Comparison of ENCODE assay signal across 10 mouse cellular contexts in the genomic region with DNA sequence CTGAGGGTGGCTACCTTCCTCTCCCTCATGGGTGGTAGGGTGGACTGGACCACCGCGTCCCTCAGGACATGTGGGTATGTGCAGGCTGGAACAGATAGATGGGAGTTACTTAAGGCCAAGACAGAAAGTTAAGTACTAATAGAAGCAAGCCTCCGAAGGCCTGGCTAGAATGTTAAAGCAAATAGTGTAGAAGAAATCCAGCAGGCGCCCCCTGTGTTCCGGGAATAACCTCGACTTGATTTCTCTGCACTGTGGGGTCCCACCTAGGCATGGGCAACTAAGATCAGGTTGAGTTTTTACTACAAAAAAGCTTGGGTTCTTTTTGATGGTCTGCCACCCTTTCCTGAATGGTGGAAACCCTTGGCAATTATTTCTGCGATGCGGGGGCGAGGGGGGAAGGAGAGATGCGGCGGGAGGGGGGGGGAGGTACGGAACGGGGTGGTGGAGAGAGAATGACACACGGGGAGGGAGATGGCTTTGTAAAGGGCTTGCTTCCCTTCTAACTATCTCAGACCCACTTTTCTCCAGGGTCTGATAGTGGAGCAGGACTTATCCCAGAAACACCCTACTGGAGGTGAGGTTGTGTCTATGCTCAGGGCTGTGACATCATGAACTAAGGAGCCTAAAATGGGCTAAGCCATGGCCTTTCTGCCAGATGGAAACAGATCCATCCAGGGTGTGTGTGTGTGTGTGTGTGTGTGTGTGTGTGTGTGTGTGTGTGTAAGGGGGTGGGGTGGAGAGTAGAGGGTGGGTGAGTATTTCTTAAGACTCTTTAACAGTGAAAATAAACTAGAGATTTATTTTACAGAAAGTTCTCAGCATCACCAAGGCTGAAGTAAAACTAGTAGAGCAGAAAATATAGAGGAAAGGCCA. TPM values are rescaled to one million over a fixed set of nuclear protein-coding genes. Genes with fewer than 3 reads are reported as not detected.
DNase-seq lines count a peak whose midpoint lies in the region; ATAC-seq and TF ChIP-seq lines count a peak whose summit lies in the region.
"Had no signal": no experiment of that assay in that cellular context is flagged by ENCODE, and none has a peak within 500 bp of the region (broad histone marks: within the 10 kb centered on the region; RNA-seq: fewer than 3 reads in every experiment).

No protein-coding gene starts in this region.

- no peak overlapping the region for H3K4me3 ChIP-seq in heart, postnatal 0 days (ENCODE audit: low read depth, low read length)
- H3K4me3 ChIP-seq in forebrain, embryonic 12.5 days (replicated peaks): no peak overlapping the region
- peak overlapping the region; percentile 20; the same call in 1 of the 2 replicates for H3K4me3 ChIP-seq in midbrain, embryonic 10.5 days
- H3K4me3 ChIP-seq: erythroblast, embryonic 14.5 days had no signal

- TF ChIP-seq CTCF in heart, postnatal 0 days (IDR thresholded peaks at IDR 0.05; ENCODE audit: low read depth): no peak

- no peak for TF ChIP-seq EP300 in heart, postnatal 0 days (IDR thresholded peaks at IDR 0.05; ENCODE audit: low read depth)

- H3K27me3 ChIP-seq in heart, postnatal 0 days (ENCODE audit: control insufficient read depth, insufficient read depth, low read length): no peaks in the 10 kb centered on the region
- no peaks in the 10 kb centered on the region for H3K27me3 ChIP-seq in forebrain, embryonic 12.5 days
- peaks cover 9% of the 10 kb centered on the region; the same call in 1 of the 2 replicates for H3K27me3 ChIP-seq in midbrain, embryonic 10.5 days (ENCODE audit: low read depth, poor library complexity, severe bottlenecking)
- H3K27me3 ChIP-seq: CH12.LX had no signal

- no peak overlapping the region for H3K9ac ChIP-seq in heart, postnatal 0 days (replicated peaks; ENCODE audit: low read depth, low read length)
- 0 out of 2 replicates have a peak overlapping the region, but pooled peaks have one; percentile 7 for H3K9ac ChIP-seq in forebrain, embryonic 12.5 days

- no peak for DNase-seq in heart, postnatal 0 days (ENCODE audit: low spot score)
- no peak for DNase-seq in heart, adult 9 months (ENCODE audit: low spot score in 2 of 2)
- peak; percentile 43 for DNase-seq in cerebellum, adult 9-10 months
- DNase-seq in midbrain, embryonic 10.5 days (ENCODE audit: low spot score): no peak
- DNase-seq in right cerebral cortex, adult 2 months (ENCODE audit: low spot score in 2 of 2): no peak
- DNase-seq in thymus, postnatal 36 days: no peak

- no peaks in the 10 kb centered on the region for H3K9me3 ChIP-seq in heart, postnatal 0 days (replicated peaks; ENCODE audit: control insufficient read depth, low read length)
- no peaks in the 10 kb centered on the region for H3K9me3 ChIP-seq in forebrain, embryonic 12.5 days
- no peaks in the 10 kb centered on the region for H3K9me3 ChIP-seq in midbrain, embryonic 10.5 days (replicated peaks)

- peaks cover 7% of the 10 kb centered on the region for H3K4me1 ChIP-seq in heart, postnatal 0 days (ENCODE audit: control insufficient read depth, insufficient read depth)
- peaks cover 45% of the 10 kb centered on the region for H3K4me1 ChIP-seq in forebrain, embryonic 12.5 days
- peaks cover 44% of the 10 kb centered on the region for H3K4me1 ChIP-seq in midbrain, embryonic 10.5 days

- H3K4me2 ChIP-seq in heart, postnatal 0 days (ENCODE audit: low read depth, low read length): no peak overlapping the region
- H3K4me2 ChIP-seq in forebrain, embryonic 12.5 days: peak overlapping the region; percentile 47

- peaks cover 46% of the 10 kb centered on the region for H3K36me3 ChIP-seq in heart, postnatal 0 days (replicated peaks; ENCODE audit: control insufficient read depth, insufficient read depth, low read length)
- no peaks in the 10 kb centered on the region for H3K36me3 ChIP-seq in forebrain, embryonic 12.5 days (replicated peaks)
- no peaks in the 10 kb centered on the region for H3K36me3 ChIP-seq in midbrain, embryonic 10.5 days

- H3K27ac ChIP-seq in heart, postnatal 0 days (ENCODE audit: low read depth): 0 out of 2 replicates have a peak overlapping the region, but pooled peaks have one; percentile 21
- H3K27ac ChIP-seq in forebrain, embryonic 12.5 days: peak overlapping the region; percentile 96
- peak overlapping the region; percentile 79 for H3K27ac ChIP-seq in midbrain, embryonic 10.5 days (replicated peaks)

- no peak for ATAC-seq in heart, postnatal 0 days (ENCODE audit: insufficient read depth, low read depth)
- peak; percentile 49 for ATAC-seq in forebrain, embryonic 12.5 days (ENCODE audit: low FRiP score)
- no peak for ATAC-seq in megakaryocyte progenitor cell, adult 5-6 weeks (replicated peaks; ENCODE audit: poor library complexity)

- 83% methylated on average over 13 of the region's 14 CpGs for WGBS in heart, postnatal 0 days
- WGBS in forebrain, embryonic 12.5 days: 73% methylated on average over 14 of the region's 14 CpGs
- 88% methylated on average over 14 of the region's 14 CpGs for WGBS in midbrain, embryonic 10.5 days

RNA-seq across cellular contexts. Expression of a gene that starts 40.0 kb away (rescaled TPM):
- total RNA-seq in heart, postnatal 0 days (2014; rRNA removed; ENCODE audit: low replicate concordance): 4.2 and 5.5 TPM in 2 replicates
- 28.6 and 34.8 TPM in 2 replicates for polyA plus RNA-seq in heart, postnatal 0 days (2015; fragmentation: Nextera tagmentation; extraction: Ambion mirVana)
- polyA plus RNA-seq in forebrain, embryonic 12.5 days (2016; fragmentation: Nextera tagmentation; extraction: Ambion mirVana): 110 and 111 TPM in 2 replicates
- polyA plus RNA-seq in midbrain, embryonic 10.5 days (2016; fragmentation: Nextera tagmentation; extraction: Ambion mirVana): 48.8 and 57.6 TPM in 2 replicates
- total RNA-seq in megakaryocyte progenitor cell, adult 5-6 weeks (2015): 295 and 305 TPM in 2 replicates
- 358 and 441 TPM in 2 replicates for total RNA-seq in megakaryocyte progenitor cell, adult 5-6 weeks (2017)

Comparison
In these comparisons a context has a peak if more than half of its experiments do, and no peak if none do; other contexts are left out.
1. H3K27ac ChIP-seq: peak in every context shown above with its lines; median percentile 96 in forebrain, embryonic 12.5 days; 79 in midbrain, embryonic 10.5 days; 21 in heart, postnatal 0 days.